Mouse (Mus musculus) thymus, adult 2 months (tissue): ENCODE measurements at regions not wholly inside any gene's neighbourhood (a gene's known extent, or its start where the extent isn't known, plus 50 kb on each side); places are given as distances from the start of the nearest gene placed in this dataset.

Source experiments
- CTCF ChIP-seq: fragments of 200-500 bp; IDR thresholded peaks from 2 replicates; pipeline ENCODE4 v1.5.1; 2012; ENCODE audit warnings: mild to moderate bottlenecking, control low read depth, low read length, moderate library complexity, borderline replicate concordance; ENCODE audit not compliant: control insufficient read depth, poor library complexity, insufficient read depth; ENCODE audit errors: extremely low read depth
- POLR2A ChIP-seq: fragments of 200-500 bp; IDR thresholded peaks from 2 replicates; pipeline ENCODE4 v1.6.1; 2012; ENCODE audit warnings: mild to moderate bottlenecking, low read length, control low read depth, moderate library complexity; ENCODE audit not compliant: control insufficient read depth, poor library complexity, insufficient read depth; ENCODE audit errors: extremely low read depth

DNA sequence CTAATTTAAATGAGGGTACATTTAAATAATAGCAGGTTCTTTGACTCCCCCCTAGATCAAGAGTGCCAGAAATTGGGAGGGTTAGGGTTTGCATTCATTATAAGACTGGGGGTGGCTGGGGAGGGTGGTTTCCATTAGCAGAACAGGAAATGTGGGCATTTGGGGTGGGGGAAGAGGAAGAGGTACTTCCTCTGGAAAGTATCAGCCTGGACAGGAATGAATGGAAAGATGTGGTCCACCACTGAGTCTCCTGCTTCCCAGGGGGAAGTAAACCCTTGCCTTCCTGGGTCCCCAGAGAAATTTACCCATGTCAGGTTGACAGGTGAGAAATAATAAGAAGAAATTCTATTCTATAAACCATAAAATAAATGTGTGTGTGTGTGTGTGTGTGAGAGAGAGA, 171.5 kb upstream of the Serpine2 start:
- TF ChIP-seq POLR2A: no peak
- no peak for TF ChIP-seq CTCF
